Mouse (Mus musculus): ENCODE data around the gene Kat2b.

DNA sequence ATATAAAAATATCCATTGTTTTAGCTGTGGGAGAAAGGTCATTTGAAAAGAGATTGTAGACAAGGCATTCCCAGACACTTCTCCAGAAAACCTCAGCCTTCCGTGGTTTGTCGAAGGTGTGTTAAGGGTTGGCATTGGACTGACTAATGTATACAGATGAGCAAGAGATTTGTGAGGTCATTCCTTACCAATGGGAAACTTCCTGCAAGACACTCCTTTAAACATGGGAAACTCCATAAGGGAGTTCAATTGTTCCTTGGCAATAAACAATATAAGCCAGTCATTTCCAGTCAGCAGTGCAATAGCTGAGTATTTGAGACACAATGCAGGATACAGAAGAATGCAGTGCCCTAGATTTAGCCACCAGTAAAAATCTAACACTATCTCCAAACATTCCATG lies 38.6 kb upstream of the Kat2b start:
- TF ChIP-seq CTCF (IDR thresholded peaks at IDR 0.05; ENCODE audit: control insufficient read depth, insufficient read depth, insufficient read length) (no peak), MAX (IDR thresholded peaks at IDR 0.05) (no peak)

Measured in C2C12 (cell line).